Mouse (Mus musculus) lung, postnatal 0 days (tissue): ENCODE results near the gene Usp17ld. TPM values are rescaled to one million over a fixed set of nuclear protein-coding genes. Genes with fewer than 3 reads are reported as not detected.
"Not testable (repeated sequence)": the region's sequence is repeated elsewhere in the genome, so short reads cannot be mapped to it uniquely, and the experiment has no call there.

Experiments
- ATAC-seq: fragments of 200-750 bp; cut with Nextera tagmentation; 2 replicates; pipeline ENCODE4 v1.8.0; 2017; ENCODE audit warnings: moderate library complexity
- DNase-seq: peaks from one replicate; pipeline ENCODE4 v3.0.0-alpha.2; 2016; ENCODE audit warnings: low spot score
- H3K27ac ChIP-seq: fragments of 300-500 bp; sonication (generic); 2 replicates; pipeline ENCODE4 v1.5.1; 2014; ENCODE audit warnings: antibody characterized with exemption, mild to moderate bottlenecking, low read length, mixed read lengths
- H3K27me3 ChIP-seq: fragments of 300-500 bp; sonication (generic); replicated peaks from 2 replicates; pipeline ENCODE4 v1.6.1; 2014; ENCODE audit warnings: low read length, mixed read lengths; ENCODE audit not compliant: insufficient read depth
- H3K36me3 ChIP-seq: fragments of 300-500 bp; sonication (generic); 2 replicates; pipeline ENCODE4 v1.6.1; 2014; ENCODE audit warnings: low read length, mixed read lengths; ENCODE audit not compliant: insufficient read depth
- H3K4me1 ChIP-seq: fragments of 300-500 bp; sonication (generic); 2 replicates; pipeline ENCODE4 v1.6.1; 2014; ENCODE audit warnings: antibody characterized with exemption, low read depth, low read length, mixed read lengths; ENCODE audit not compliant: insufficient read depth
- H3K4me2 ChIP-seq: fragments of 300-500 bp; sonication (generic); replicated peaks from 2 replicates; pipeline ENCODE4 v1.6.1; 2014; ENCODE audit warnings: low read depth, mild to moderate bottlenecking, low read length, moderate library complexity, mixed read lengths
- H3K4me3 ChIP-seq: fragments of 300-500 bp; sonication (generic); 2 replicates; pipeline ENCODE4 v1.5.1; 2014; ENCODE audit warnings: low read depth, low read length
- H3K9ac ChIP-seq: fragments of 300-500 bp; sonication (generic); replicated peaks from 2 replicates; pipeline ENCODE4 v1.6.1; 2014; ENCODE audit warnings: low read depth, mild to moderate bottlenecking
- H3K9me3 ChIP-seq: fragments of 300-500 bp; sonication (generic); 2 replicates; pipeline ENCODE4 v1.6.1; 2016; ENCODE audit warnings: low read length, mixed read lengths
- CTCF ChIP-seq: IDR thresholded peaks from 2 replicates; pipeline ENCODE4 v1.5.1; 2016; ENCODE audit warnings: antibody characterized with exemption, mild to moderate bottlenecking
- EP300 ChIP-seq: IDR thresholded peaks from 2 replicates; pipeline ENCODE4 v1.6.1; 2016; ENCODE audit warnings: antibody characterized with exemption, mild to moderate bottlenecking, control low read depth
- WGBS: fragments of 180-500 bp; shearing (Covaris S2); extraction: QIAGEN DNeasy Blood & Tissue Kit; methylation state at CpG from one replicate; pipeline ENCODE4 v1.1.7; 2014; 5-methylcytosine and 5-hydroxymethylcytosine counted together
- microRNA-seq: library from miRNA; unstranded; fragments of <30 nt; microRNA quantifications from one replicate; pipeline ENCODE4, GENCODE M21; 2016
- polyA plus RNA-seq: library from polyadenylated mRNA; unstranded; fragments of >200 nt; fragmentation: Nextera tagmentation; extraction: Ambion mirVana; gene quantifications from 2 replicates; pipeline ENCODE4 v1.2.1, GENCODE M21; 2015

Gene Usp17ld
- not detected in 2 replicates for polyA plus RNA-seq

- not testable (repeated sequence) for H3K4me3 ChIP-seq, DNase-seq, H3K36me3 ChIP-seq, H3K27me3 ChIP-seq, H3K27ac ChIP-seq, ATAC-seq, H3K4me2 ChIP-seq, H3K9ac ChIP-seq, H3K9me3 ChIP-seq, H3K4me1 ChIP-seq
These were observed at the start of gene Usp17ld for GRCm38 (mm10) chr7:103252405-103252804. Usp17ld (minus strand) TSS chr7:103252505.

- TF ChIP-seq CTCF (no peak), EP300 (no peak)
- Histone ChIP-seq H3K36me3 (no peaks in the 10 kb centered on the region), H3K4me1 (no peaks in the 10 kb centered on the region), H3K27ac (no peak within 1 kb of the TSS), H3K4me2 (no peak within 1 kb of the TSS), H3K9me3 (no peaks in the 10 kb centered on the region), H3K9ac (no peak within 1 kb of the TSS), H3K27me3 (no peaks in the 10 kb centered on the region), H3K4me3 (no peak within 1 kb of the TSS)
- no peak for ATAC-seq
- no peak for DNase-seq
These were observed 35.6 kb downstream of the Usp17ld start, which contains the start of gene Olfr594 for GRCm38 (mm10) chr7:103216696-103217095. Olfr594 (plus strand) TSS chr7:103216996.

GRCm38 (mm10) chr7:103212050-103212449 lies 40.3 kb downstream of the Usp17ld start:
- 88% methylated on average over 5 of the region's 5 CpGs for WGBS
- not testable (repeated sequence) for H3K27me3 ChIP-seq, DNase-seq, H3K9ac ChIP-seq, H3K4me2 ChIP-seq, H3K36me3 ChIP-seq, ATAC-seq, H3K4me3 ChIP-seq, H3K27ac ChIP-seq, H3K4me1 ChIP-seq, H3K9me3 ChIP-seq

- no peak for TF ChIP-seq CTCF
- no peak for TF ChIP-seq EP300
- H3K4me1 ChIP-seq, result no peaks in the 10 kb centered on the region
- no peak within 1 kb of the TSS for H3K4me2 ChIP-seq
- ATAC-seq (no peak), DNase-seq (no peak)
- no peak within 1 kb of the TSS for H3K27ac ChIP-seq
- H3K27me3 ChIP-seq, result no peaks in the 10 kb centered on the region
- no peak within 1 kb of the TSS for H3K9ac ChIP-seq
- H3K9me3 ChIP-seq, result no peaks in the 10 kb centered on the region
- H3K36me3 ChIP-seq, result no peaks in the 10 kb centered on the region
- 61% methylated on average over 1 of the region's 1 CpGs for WGBS
- no peak within 1 kb of the TSS for H3K4me3 ChIP-seq
These were observed 40.7 kb downstream of the Usp17ld start, which contains the start of gene Olfr593 for GRCm38 (mm10) chr7:103211562-103211961. Olfr593 (plus strand) TSS chr7:103211862.

Small RNAs within 50 kb of the gene (microRNA-seq; reads per million reads assigned to microRNA genes)
- gene Gm23550, result not detected
- not detected for gene Gm25171

Other genes with a start within 250 kb of the Usp17ld start
- gene Olfr582, start 214.5 kb downstream of the Usp17ld start, polyA plus RNA-seq, result not detected in 2 replicates
- not detected in 2 replicates for gene Olfr583, start 201.2 kb downstream of the Usp17ld start, polyA plus RNA-seq
- not detected in 2 replicates for gene Olfr584, start 170.6 kb downstream of the Usp17ld start, polyA plus RNA-seq
- not detected in 2 replicates for gene Olfr585, start 154.8 kb downstream of the Usp17ld start, polyA plus RNA-seq
- not detected in 2 replicates for gene Olfr586, start 126.9 kb downstream of the Usp17ld start, polyA plus RNA-seq
- gene Olfr588-ps1, start 111.6 kb downstream of the Usp17ld start, polyA plus RNA-seq, result not detected in 2 replicates
- not detected in 2 replicates for gene Olfr589, start 96.1 kb downstream of the Usp17ld start, polyA plus RNA-seq
- gene Olfr591, start 74.2 kb downstream of the Usp17ld start, polyA plus RNA-seq, result not detected in 2 replicates
- not detected in 2 replicates for gene Olfr592, start 67.7 kb downstream of the Usp17ld start, polyA plus RNA-seq
- not detected in 2 replicates for gene Olfr593, start 40.6 kb downstream of the Usp17ld start, polyA plus RNA-seq
- gene Olfr594, start 35.5 kb downstream of the Usp17ld start, polyA plus RNA-seq, result not detected in 2 replicates
- not detected in 2 replicates for gene Olfr596, start 53.1 kb upstream of the Usp17ld start, polyA plus RNA-seq
- gene Olfr597, start 63.8 kb upstream of the Usp17ld start, polyA plus RNA-seq, result not detected in 2 replicates
- gene Olfr598, start 71.1 kb upstream of the Usp17ld start, polyA plus RNA-seq, result not detected in 2 replicates
- gene Olfr599, start 83.4 kb upstream of the Usp17ld start, polyA plus RNA-seq, result not detected in 2 replicates
- not detected in 2 replicates for gene Olfr600, start 97.2 kb upstream of the Usp17ld start, polyA plus RNA-seq
- not detected in 2 replicates for gene Olfr601, start 110.2 kb upstream of the Usp17ld start, polyA plus RNA-seq
- gene Olfr603, start 133.7 kb upstream of the Usp17ld start, polyA plus RNA-seq, result not detected in 2 replicates
- gene Usp17lc, start 162.6 kb upstream of the Usp17ld start, polyA plus RNA-seq, result not detected in 2 replicates
- not detected in 2 replicates for gene Olfr605, start 192.9 kb upstream of the Usp17ld start, polyA plus RNA-seq
- gene Olfr606, start 196.5 kb upstream of the Usp17ld start, polyA plus RNA-seq, result not detected in 2 replicates
- not detected in 2 replicates for gene Olfr607, start 211.6 kb upstream of the Usp17ld start, polyA plus RNA-seq
- gene Olfr608, start 217.4 kb upstream of the Usp17ld start, polyA plus RNA-seq, result not detected in 2 replicates
- not detected in 2 replicates for gene Olfr609, start 245.6 kb upstream of the Usp17ld start, polyA plus RNA-seq